Mouse (Mus musculus): ENCODE measurements at regions not wholly inside any gene's neighbourhood (a gene's known extent, or its start where the extent isn't known, plus 50 kb on each side); places are given as distances from the start of the nearest gene placed in this dataset.

DNA sequence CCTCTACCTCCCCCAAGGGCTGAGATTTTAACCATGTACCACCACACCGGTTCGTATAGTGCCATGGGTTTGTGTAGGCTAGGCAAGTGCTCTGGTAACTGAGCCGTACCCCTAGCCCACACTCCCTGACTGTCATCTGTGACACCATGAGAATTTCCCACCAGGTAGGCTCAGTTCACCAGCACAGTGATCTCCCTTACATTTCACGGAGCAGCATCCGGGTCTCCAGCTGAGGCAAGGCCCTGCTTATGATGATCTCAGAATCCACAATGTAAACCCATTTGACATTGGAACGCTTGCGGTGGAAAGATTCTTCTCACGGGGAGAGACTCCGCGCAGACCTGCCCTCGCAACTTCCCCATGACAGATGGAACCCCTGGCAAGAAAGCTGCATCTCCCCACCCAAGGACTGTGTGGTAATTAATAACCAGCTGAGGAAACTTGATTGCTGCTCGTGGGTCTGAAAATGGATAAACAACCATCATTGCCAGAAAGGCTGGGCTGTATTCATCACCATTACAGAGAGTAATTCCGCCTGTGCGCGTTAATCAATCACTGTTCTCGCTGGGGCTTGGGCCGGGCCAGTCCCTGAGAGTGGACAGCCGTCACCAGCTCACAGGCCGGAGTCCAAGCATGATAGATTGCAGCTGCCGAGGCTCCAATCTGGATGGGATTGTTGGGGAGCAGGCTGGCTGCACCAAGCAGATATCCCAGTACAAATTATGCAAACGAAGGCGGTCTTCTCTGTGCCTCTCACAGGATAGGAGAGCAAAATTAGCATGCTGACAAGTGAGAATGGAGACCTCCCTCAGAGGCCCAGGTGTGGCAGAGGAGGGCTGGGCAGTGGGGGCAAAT is 492.3 kb downstream of the Fam19a5 start:
- DNase-seq = no peak

DNA sequence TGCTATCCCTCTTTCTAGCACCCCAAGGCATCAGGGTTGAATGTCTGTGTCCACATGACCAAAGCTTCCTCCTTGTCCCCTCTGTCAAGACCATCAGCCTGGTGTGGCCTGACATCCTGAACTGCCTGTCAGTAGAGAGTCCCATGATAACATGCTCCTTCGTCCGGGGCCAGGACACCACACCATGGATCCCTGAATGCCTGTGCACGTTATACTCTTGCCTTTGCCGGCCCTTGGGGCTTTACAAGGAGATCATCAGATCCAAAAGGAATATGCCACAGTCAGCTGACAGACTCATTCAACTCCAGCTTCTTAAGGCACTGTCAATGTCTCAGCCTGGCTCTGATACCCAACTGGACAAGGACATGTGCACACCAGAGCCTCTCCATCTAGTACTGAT is 493.5 kb downstream of the Fam19a5 start:
- no peak for DNase-seq

DNA sequence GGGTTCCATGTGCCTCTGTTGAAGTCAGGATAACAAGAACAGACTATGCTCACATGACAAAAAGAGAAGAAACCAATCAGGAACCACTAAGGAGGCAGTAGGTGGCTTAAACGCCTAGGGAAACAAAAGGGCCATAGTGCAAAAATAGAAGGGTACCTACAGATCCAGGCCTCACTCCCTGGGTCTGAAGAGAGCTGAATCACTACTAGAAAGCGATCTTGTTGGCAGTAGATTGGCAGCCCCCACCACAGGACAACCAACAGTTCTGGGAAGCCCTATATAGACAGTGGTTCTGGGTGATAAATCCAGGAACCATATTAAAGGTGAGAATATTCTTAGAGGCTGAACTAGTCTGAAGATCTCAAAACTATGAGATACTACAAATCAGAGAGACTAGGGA is 498.7 kb downstream of the Fam19a5 start:
- no peak for DNase-seq

DNA sequence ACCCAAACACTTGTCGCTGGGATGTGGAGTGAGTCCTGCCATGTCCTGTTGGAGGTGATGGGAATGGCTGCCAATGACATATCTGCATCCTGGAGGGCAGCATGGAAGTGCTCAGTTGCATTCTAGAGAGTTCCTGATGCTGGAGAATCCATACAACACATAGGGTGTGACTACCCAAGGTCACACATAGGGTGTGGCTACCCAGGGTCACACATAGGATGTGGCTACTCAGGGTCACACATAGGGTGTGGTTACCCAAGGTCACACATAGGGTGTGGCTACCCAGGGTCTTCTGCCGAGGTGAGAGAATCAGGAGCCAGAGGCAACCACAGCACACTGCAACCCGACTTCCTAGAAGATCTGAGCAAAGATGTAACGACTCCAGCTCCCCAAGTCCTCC is 514.0 kb downstream of the Fam19a5 start:
- DNase-seq = no peak

DNA sequence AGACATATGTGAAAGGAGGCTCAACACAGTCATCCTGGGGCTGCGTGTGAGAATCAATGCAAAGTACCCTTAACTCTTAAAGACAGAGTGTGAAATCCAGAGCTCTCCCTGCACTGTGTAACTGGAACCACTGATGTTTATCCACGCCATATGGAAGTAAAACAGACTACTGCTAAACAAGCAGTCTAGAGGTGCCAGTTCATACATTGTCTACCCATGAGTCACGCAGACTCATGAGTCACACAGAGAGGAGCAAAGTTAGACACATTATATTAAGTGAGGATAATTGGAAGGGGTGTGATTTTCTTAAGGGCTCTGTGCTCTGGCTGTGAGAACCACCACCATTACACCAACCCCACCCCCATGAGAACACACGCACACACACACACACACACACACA is 516.8 kb downstream of the Fam19a5 start:
- no peak for DNase-seq

DNA sequence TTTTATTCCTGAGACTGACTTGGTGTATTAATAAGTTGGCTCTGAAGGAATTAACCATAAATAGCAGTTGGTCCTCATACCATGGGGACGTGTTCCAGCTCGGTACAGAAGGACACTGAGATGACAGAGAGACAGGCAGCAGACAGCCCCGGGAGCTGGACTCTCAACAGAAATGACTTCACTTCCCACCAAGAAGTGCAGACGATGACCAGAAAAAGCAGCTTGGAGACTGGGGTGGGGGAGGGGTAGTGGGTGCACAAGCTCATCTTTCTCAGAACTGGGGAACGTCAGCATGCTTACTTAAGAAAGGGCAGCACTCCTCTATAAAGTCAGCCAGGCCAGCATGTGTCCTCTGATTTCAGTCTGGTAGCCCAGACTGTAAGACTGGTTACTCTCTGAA is 518.9 kb downstream of the Fam19a5 start:
- no peak for DNase-seq

DNA sequence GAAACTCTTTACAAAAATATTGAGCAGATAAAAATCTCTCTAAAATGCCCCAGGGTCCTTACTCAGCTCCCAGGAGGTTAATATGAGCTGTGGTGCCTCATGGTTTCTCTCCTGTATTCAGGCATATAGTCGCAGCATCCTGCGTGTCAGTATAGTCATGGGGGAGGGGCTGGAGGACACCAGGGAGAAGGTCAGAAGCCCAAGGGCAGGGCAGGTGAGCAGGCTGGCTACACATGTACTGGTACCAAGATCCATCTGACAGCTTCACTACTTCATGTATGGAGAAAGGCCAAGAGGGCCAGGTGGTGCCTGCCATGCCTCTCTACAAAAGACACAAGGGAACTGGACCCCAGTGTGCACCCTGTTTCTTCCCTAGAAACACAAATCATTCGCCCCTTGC is 524.4 kb downstream of the Fam19a5 start:
- DNase-seq = no peak

DNA sequence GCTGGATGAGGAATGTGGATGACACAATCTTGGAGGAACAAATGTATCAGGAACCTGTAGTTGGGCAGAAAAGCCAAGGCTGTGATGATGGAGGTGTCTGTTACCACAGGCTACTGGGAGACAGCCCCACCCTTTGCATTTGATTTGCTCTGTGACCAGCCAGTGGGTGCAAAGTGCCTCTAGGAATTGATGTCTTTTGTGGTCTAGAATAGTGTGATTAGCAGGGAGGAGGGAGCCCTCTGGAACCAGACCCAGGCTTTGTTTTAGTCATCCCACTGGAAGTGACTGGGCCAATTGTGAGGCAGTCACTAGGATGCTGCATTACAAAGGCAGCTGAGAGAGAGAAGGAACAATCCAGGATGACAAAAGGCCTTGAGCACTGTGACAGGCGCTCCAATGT is 527.4 kb upstream of the Zdhhc25 start:
- DNase-seq = no peak

DNA sequence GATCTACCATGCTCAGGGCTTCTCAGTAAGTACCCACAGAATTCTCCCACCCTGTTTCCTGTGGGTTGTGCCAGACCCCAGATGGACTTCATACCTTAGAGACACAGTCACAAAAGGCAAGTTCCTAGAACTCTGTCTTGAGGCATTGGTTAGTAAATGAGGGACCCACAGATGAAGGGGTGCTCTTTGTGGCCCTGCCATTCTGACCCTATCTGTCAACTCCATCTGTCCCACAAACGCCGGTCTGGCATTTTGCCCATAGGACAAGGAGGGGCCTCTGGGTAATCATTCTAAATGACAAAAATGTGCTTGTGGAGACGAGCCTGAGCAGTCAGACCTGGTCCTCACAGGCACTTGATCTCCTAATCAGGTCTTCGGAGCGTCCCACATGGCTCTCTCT is 516.2 kb upstream of the Zdhhc25 start:
- DNase-seq = no peak

DNA sequence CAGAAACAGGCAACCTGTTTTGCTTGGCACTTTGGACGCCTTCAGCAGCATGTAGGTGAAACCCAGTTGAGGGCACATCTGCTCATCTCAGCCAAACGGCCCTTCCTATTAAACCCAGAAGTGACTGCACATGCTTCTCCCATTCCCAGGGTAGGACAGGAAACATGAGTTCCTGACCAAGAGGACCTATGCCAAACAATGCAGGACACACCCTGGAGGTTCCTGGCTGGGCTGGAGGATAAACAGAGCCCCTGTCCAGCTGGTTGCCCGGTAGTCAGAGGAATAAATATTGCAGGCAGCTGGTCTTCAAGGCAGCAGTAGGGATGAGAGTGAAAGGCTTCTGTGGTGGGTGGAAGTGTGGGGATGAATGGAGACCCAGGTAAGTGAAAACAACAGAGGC is 514.5 kb upstream of the Zdhhc25 start:
- no peak for DNase-seq

DNA sequence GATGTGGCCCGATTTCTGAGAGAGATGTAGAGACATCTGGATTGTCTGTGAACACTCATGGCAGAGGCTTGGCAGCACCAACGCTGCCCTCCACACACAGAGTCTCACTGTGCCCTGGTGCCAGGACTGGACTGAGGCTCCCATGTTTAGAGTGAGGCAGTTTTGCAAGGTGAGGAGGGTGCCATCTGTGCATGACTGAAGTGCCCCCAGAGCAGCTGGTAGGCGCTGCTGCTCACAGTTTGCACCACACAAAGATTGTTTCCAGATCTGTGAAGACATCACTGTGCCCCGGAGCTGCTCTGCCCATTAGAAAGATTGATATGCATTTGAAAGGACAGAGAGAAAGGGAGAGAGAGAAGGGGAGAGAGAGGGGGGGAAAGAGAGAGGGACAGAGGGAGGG is 510.6 kb upstream of the Zdhhc25 start:
- DNase-seq = no peak

DNA sequence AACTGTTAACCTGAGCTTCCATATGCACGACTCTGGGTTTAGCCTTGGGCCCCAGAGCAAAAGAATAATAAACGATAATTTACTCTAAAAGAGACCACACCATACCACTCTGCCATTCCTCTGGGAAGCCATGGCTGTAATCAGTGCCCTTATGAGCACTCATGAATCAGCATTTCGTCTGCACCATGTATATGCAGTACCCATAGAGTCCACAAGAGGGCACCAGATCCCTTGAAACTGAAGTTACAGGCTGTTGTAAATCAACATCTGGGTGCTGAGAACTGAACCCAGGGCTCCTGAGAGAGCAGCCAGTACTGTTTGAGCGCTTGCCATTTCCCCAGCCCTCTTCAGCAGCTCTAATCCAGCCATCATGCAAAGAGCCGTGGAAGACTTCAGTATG is 508.7 kb upstream of the Zdhhc25 start:
- DNase-seq = no peak

DNA sequence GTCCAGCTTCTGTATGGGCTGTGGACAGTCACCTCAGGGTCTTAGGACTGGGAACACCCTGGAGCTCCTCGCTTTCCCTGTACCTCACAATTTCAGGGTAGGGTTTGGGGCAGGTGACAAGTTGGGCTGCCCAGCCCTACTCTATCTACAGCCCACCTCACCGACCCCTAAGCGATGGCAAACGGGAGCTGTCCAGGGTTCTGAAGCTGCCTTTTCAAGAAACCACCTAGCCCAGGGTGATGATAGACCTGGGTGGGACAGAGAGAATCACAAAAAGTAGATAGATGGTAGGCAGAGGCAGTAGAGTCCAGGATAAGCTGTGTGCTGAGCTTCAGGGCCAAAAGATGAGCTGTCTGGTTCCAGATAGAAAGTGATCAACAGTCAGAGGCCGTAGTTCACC is 479.7 kb upstream of the Zdhhc25 start:
- DNase-seq = no peak

DNA sequence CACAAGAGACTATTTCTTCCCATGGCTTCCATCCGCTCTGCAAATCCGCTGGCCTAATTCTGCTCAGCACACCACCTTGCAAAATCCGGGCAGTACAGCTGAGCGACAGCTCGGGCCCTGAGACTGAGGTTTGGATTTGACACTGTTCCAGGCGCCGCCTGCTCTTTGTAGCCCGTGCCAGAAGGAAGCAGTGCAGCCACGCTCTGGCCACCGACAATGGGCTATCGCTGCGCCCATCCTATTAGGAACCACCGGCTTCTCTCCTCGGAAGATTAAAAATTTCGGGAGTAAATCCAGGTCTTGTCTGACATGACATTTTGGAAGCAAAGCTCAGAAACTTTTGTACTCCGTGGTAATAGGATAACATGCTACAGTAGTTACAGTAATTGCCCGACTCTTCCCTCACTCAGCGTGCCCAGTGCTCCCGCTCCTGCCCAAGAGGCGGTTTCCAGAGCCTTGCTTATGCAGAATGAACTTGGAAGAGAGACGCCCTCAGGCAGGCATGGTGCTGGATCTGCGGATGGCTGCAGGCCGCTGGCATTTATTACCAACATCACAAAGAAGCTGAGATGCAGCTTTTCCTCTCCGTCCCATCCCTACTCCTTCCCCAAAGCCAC is 476.1 kb upstream of the Zdhhc25 start:
- DNase-seq = no peak

DNA sequence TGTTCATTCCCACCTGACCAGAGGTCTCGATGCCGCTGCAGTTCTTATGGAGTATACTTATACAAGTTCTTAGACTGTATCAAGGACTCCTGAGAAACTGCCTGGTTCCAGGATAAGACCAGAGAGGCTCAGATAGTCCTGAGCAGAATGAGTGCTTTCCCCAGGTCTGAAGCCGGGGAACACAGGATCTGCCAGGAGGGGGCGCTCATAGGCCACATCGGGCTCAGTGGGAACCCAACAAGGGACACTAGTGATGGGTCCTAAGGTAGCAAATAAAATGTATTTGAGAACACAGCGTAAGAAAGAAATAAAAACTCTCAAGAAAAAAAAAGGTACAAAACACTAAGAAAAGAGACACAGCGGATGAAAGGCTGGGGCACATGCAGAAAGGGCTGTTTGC is 454.0 kb upstream of the Zdhhc25 start:
- peak; percentile 24 for DNase-seq

DNA sequence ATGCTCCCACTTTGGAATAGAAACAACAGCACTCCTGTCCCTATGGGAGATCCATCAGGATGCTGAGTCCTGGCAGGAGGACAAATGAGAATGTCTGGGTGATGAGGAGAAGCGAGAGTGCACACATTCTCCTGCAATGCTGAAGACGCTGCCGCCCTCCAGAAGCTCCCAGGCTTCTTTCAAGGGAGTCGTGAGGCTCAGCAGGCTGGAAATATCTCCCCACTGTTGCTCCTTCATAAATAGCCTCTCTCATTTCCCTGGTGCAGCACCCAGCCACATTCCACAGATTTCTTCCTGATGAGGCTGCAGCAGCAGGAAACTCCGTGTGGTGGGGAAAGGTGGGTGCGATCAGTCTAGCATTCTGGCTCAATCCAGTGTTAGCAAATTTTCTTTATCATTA is 448.9 kb upstream of the Zdhhc25 start:
- DNase-seq = no peak

DNA sequence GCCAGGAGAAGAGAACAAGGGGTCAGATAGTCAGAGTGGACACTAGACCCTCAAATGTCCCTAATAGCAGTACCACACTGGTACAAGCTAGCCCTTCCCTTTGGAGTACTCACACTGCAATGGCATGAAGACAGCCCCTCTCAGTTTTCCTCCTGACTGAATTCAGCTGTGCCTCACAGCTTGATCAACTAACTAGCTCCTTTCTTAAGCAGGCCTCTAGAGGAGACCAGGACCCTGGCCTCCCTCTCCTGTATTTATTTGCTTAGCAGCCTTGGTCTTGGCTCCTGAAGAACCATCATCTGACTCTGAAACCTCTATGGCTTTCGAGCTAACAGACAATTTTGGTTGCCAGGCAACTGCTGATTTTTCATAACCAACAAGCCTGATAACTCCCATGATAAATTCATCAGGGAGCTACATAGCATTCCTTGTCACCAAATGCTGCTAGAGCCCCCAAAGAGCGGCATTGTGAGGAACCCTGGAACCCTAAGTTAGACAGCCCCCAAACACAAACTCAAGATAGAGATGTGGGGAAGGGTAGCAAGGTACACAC is 440.4 kb upstream of the Zdhhc25 start:
- DNase-seq = no peak

DNA sequence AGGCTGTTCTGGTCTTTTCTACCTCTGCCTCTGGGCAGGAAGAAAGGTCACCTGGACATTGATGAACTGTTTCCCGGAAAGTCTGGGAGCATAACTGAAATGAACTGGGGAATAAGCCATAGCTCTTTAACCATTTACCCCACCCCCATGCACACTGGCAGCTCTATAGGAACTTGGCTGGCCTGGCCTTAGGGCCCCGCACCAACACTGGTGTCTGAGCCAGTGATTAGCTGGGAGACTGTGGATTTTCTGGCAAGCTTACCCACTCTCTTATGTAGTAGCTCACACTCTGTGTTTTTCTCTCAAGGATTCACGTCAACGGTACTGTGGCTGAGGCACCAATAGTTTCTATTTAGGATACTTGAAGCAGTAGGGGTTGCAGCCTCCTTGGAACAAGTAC is 439.8 kb upstream of the Zdhhc25 start:
- DNase-seq = no peak

DNA sequence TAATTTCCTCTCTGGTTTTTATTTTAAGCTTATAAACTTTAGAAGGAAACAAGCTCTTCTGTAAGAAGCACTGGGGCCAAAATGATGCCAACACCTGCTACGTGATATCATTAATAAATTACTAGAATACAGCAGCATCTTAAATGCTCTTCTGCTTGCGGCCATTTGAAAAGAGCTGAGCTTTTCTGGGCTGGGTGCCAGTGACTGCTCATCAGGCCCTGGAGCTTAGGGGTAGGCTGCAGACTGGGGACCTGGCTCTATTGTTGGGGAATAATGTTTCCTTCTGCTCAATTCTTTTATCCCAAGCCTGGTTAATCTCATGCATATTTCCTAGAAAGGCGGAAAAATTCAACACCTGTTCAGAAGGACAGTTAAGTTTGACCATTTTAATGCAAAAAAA is 436.7 kb upstream of the Zdhhc25 start:
- no peak for DNase-seq

DNA sequence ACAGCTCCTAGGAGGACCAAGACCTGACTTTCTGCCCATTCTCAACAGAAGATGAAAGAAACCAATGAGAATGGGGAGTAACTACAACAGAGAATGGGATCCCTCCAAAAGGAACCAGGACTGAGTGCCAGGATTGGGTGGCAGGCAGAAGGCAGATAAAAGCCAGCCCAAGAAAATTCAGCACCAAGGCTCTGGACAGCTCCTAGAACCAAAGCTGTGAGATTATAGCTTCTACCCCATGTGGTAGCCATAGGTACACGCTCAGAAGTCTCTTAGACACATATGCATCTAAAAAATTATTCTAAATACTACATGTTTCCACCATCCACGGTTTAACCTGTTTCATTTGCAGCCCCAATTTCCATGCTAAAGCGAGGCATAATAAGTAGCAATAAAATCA is 425.8 kb upstream of the Zdhhc25 start:
- peak; percentile 6 for DNase-seq

DNA sequence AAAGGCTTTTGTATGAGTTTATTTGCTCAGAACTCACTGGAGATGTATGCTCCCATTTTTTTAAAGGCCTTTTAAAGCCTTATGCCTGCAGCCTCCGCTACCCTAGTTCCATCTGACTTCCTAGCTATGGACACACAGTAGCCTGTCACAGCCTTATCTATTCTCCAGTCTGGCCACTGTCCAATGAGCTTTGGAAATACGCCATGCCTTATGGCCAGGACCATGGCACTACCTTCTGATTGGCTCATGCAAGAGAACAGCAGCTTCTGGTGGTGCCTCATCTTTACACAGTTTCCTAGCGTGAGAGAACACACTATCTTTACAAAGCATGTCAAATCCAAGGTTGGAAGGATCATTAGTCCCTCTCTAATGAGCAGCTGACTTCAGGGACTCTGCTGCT is 424.1 kb upstream of the Zdhhc25 start:
- no peak for DNase-seq

DNA sequence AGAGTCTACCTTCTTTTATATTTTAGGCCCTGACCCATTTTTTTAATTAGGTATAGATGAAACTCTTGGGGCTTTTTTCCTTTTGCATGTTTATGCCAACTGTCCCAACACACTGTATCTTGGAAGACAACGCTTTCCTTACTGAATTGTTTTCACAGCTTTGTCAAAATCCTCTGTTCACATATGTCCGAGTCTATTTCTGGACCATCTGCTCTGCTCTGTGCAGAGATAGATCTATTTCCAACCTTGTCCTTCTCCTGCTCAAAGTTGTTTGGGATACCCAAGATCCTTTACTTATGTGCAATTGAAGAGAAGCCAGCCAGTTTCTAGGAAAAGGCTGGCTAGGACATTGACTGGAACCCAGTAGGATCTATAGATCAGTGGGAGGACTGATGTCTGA is 403.6 kb upstream of the Zdhhc25 start:
- DNase-seq = no peak

DNA sequence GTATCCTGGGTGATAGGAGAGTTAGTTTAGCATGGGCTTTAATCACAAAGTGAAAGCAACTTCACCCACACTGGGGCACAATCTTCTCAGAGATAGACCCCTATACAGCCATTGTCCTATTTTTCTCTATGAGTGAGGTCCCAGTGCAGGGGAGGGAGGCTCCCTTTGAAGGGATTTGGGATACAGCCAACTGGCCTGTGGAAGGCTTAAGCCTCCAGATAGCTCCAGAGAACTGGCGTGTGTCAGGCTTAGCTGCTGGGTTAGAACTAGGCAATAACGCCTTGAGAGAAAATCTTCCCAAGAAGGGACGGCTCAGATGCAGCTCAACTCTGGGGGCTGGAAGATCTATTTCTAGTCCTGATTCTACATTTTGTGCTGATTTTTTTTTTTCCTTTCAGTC is 397.4 kb upstream of the Zdhhc25 start:
- DNase-seq = no peak

DNA sequence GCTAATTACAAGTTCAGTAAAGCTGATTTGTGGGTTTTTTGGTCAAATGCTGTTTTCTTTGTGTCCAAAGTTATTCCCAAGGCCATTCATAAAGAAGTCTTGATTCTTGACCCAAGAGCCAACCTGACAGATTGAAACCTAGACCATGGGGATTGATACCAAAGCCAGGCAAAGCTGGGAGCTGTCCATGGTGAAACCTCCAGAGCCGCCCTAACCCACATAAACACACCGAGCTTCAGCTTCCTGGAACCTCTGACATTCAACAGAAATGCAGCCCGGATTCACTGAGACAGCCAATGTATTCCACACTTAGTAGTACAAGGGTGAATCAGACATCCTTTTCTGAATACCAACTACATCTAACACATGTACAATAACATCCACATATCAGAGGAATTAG is 386.7 kb upstream of the Zdhhc25 start:
- DNase-seq = no peak

DNA sequence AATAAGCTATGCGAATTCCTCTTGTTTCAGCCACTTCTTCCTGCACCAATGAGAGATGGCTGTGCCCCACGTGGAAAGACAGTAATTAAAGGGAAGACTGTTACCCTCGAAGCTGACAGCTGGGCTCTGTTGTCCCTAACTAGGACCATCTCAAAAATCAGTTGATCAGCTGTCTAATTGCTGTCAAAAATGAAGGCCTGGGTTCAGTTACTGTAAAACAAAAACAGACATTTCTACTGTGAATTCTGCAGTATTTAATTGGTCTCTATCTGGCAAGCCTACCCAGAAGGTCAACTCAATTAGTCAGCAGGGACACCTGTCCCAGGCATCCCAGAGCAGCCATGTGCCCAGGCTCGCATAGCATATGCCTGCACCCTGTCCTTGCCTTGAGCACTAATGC is 385.8 kb upstream of the Zdhhc25 start:
- DNase-seq = no peak

Data from kidney, adult 18-20 months (tissue).